Mouse (Mus musculus) adrenal gland, postnatal 14 days (tissue): ENCODE data around the gene Clcn7. TPM values are rescaled to one million over a fixed set of nuclear protein-coding genes. Genes with fewer than 3 reads are reported as not detected.

Experiments
- DNase-seq: peaks from one replicate; pipeline ENCODE4 v3.0.0; 2021; ENCODE audit warnings: mixed read lengths
- total RNA-seq: library from RNA; stranded (reverse); gene quantifications from 2 replicates; pipeline ENCODE4 v1.2.3, GENCODE M21; 2021

The Clcn7 gene
- total RNA-seq, 1 experiment from 2014 or later, result 35.2 TPM

GRCm38 (mm10) chr17:25127079-25127478, 6.1 kb upstream of the Clcn7 start:
- DNase-seq, result peak; percentile 71

- DNase-seq, result no peak
These were observed 5.5 kb upstream of the Clcn7 start for GRCm38 (mm10) chr17:25127681-25128080.

- DNase-seq, result no peak
These were observed 3.1 kb upstream of the Clcn7 start for GRCm38 (mm10) chr17:25130060-25130459.

- DNase-seq, result no peak
These were observed 2.4 kb downstream of the Clcn7 start for GRCm38 (mm10) chr17:25135622-25136021.

GRCm38 (mm10) chr17:25138803-25139202, 5.6 kb downstream of the Clcn7 start:
- DNase-seq, result no peak

- DNase-seq, result peak; percentile 41
These were observed 6.8 kb downstream of the Clcn7 start for GRCm38 (mm10) chr17:25139960-25140359.

- no peak for DNase-seq
These were observed 29.0 kb downstream of the Clcn7 start, which contains the start of gene Ccdc154 for GRCm38 (mm10) chr17:25162161-25162560. Gene Ccdc154, plus strand, starts transcription at chr17:25162461.

GRCm38 (mm10) chr17:25163387-25163786, 30.2 kb downstream of the Clcn7 start:
- no peak for DNase-seq

GRCm38 (mm10) chr17:25164770-25165169, 31.6 kb downstream of the Clcn7 start:
- no peak for DNase-seq

GRCm38 (mm10) chr17:25165970-25166671, 32.9 kb downstream of the Clcn7 start:
- no peak for DNase-seq

- DNase-seq, result peak; percentile 48
These were observed 36.5 kb downstream of the Clcn7 start for GRCm38 (mm10) chr17:25169706-25170105.

- DNase-seq, result no peak
These were observed 39.4 kb downstream of the Clcn7 start for GRCm38 (mm10) chr17:25172558-25172957.

- no peak for DNase-seq
These were observed 42.2 kb downstream of the Clcn7 start, which contains the start of gene Gm38655 for GRCm38 (mm10) chr17:25175411-25175810. Gene Gm38655, minus strand, starts transcription at chr17:25175471.

GRCm38 (mm10) chr17:25183232-25183631, 50.0 kb downstream of the Clcn7 start:
- DNase-seq, result no peak

GRCm38 (mm10) chr17:25184129-25184691, 51.0 kb downstream of the Clcn7 start, which contains the start of gene BC003965:
Gene BC003965, plus strand, starts transcription at chr17:25184554.
- DNase-seq, result peak; percentile 98

- no peak for DNase-seq
These were observed 51.8 kb downstream of the Clcn7 start for GRCm38 (mm10) chr17:25184961-25185360.

- DNase-seq, result no peak
These were observed 54.6 kb downstream of the Clcn7 start for GRCm38 (mm10) chr17:25187784-25188149.

GRCm38 (mm10) chr17:25188150-25189031, 55.2 kb downstream of the Clcn7 start, which contains the start of gene Unkl:
Gene Unkl, plus strand, starts transcription at chr17:25188397.
- DNase-seq, result peak; percentile 91

- peak; percentile 16 for DNase-seq
These were observed 55.9 kb downstream of the Clcn7 start for GRCm38 (mm10) chr17:25189091-25189490.

- no peak for DNase-seq
These were observed 69.2 kb downstream of the Clcn7 start for GRCm38 (mm10) chr17:25202401-25202800.

GRCm38 (mm10) chr17:25210006-25210405, 76.8 kb downstream of the Clcn7 start:
- DNase-seq, result no peak

GRCm38 (mm10) chr17:25210680-25211466, 77.7 kb downstream of the Clcn7 start:
- peak; percentile 29 for DNase-seq
